Mouse (Mus musculus) left cerebral cortex, adult 6 months (tissue): ENCODE measurements around the gene Mfsd4b4. TPM values are rescaled to one million over a fixed set of nuclear protein-coding genes. Genes with fewer than 3 reads are reported as not detected.

Experiments
- long read RNA-seq, 2 experiments: library from polyadenylated mRNA; unstranded; transcript quantifications; one replicate each; pipeline ENCODE4 v2.0.0; 2019 to 2020
- polyA plus RNA-seq: library from polyadenylated mRNA; unstranded; fragments of <200 nt; fragmentation: Nextera tagmentation; gene quantifications from 2 replicates; pipeline ENCODE4 v1.2.3, GENCODE M21; 2021

The Mfsd4b4 gene
- polyA plus RNA-seq = 2.8 and 3.0 TPM in 2 replicates
- long read RNA-seq, experiment 1, transcript Mfsd4b4-202 (4 exons, 3,523 nt) = major isoform, 13 of 21 reads
- long read RNA-seq, experiment 1, partial matches to known transcripts = 3 of 21 reads
- long read RNA-seq, experiment 1, other reads (novel, unspliced or antisense) = 4 of 21 reads
- long read RNA-seq, experiment 2, partial matches to known transcripts = 0 of 4 reads
- long read RNA-seq, experiment 2, other reads (novel, unspliced or antisense) = 3 of 4 reads

GRCm38 (mm10) chr10:39898874-39899371, at the start of gene Mfsd4b4:
Gene Mfsd4b4, minus strand, starts transcription at chr10:39899238.

GRCm38 (mm10) chr10:39926616-39927139, 27.6 kb upstream of the Mfsd4b4 start, which contains the start of gene Mfsd4b2:
Gene Mfsd4b2, minus strand, starts transcription at chr10:39926923.

Other genes with a start within 250 kb of the Mfsd4b4 start
- 2.7 and 2.9 TPM in 2 replicates for gene Rev3l, start 167.1 kb downstream of the Mfsd4b4 start, polyA plus RNA-seq
- not detected in 2 replicates for gene Mfsd4b2, start 27.7 kb upstream of the Mfsd4b4 start, polyA plus RNA-seq
- gene Mfsd4b3, start 60.9 kb upstream of the Mfsd4b4 start, polyA plus RNA-seq = 0.09 and 0.13 TPM in 2 replicates
- not detected in 2 replicates for gene Mfsd4b5, start 87.4 kb upstream of the Mfsd4b4 start, polyA plus RNA-seq
- gene Mfsd4b1, start 126.0 kb upstream of the Mfsd4b4 start, polyA plus RNA-seq = 0.40 and 0.44 TPM in 2 replicates
- gene Slc16a10, start 243.0 kb upstream of the Mfsd4b4 start, polyA plus RNA-seq = 0.33 and 0.38 TPM in 2 replicates